Comparison of ENCODE assay signal across 8 mouse cellular contexts in the genomic region with DNA sequence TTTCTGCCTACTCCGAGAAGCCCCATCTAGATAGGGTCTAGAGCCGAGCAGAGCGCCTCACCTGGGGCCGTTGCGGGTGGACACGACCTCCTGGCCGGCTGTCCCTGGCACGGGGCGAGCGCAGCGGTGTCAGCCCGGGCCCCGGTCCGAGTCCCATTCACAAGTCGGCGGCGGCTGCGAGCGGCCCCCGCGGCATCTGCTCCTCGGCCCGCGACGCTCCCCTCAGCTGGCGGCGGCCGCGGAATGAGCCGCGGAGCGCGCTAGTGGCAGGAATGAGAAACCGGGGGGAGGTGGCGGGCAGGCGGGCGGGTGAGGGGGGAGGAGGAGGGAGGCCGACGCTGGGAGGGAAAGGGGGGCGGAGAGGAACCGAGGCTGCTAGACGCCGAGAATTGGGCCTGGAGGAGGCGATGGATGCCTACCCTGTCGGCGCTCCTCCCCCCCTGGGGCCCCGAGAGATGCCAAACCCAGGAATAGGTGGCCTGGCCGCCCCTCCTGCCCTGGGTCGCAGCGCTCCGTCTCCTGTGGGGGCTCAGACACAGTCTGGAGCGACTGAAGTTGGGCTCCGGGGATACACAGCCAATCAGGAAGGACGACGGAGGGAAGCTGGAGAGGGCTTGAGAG. TPM values are rescaled to one million over a fixed set of nuclear protein-coding genes. Genes with fewer than 3 reads are reported as not detected.
DNase-seq lines count a peak whose midpoint lies in the region; ATAC-seq and TF ChIP-seq lines count a peak whose summit lies in the region.

No protein-coding gene starts in this region.

- H3K9me3 ChIP-seq in limb, embryonic 10.5 days (replicated peaks) = no peaks in the 10 kb centered on the region
- no peaks in the 10 kb centered on the region for H3K9me3 ChIP-seq in midbrain, embryonic 14.5 days (ENCODE audit: control insufficient read depth, low read length)
- no peaks in the 10 kb centered on the region for H3K9me3 ChIP-seq in stomach, postnatal 0 days (ENCODE audit: control insufficient read depth, low read length)

- peak; percentile 65 for TF ChIP-seq CTCF in stomach, postnatal 0 days (IDR thresholded peaks at IDR 0.05; ENCODE audit: low read depth)
- TF ChIP-seq CTCF in thymus, adult 2 months (IDR thresholded peaks at IDR 0.05; ENCODE audit: borderline replicate concordance, control insufficient read depth, extremely low read depth, insufficient read depth, low read length, poor library complexity) = no peak

- H3K9ac ChIP-seq in midbrain, embryonic 14.5 days (replicated peaks; ENCODE audit: low read length) = peak overlapping the region; percentile 85
- H3K9ac ChIP-seq in stomach, postnatal 0 days (ENCODE audit: low read length) = peak overlapping the region; percentile 79

- TF ChIP-seq EP300 in stomach, postnatal 0 days (optimal IDR thresholded peaks at IDR 0.05) = no peak

- H3K36me3 ChIP-seq in limb, embryonic 10.5 days = no peaks in the 10 kb centered on the region
- H3K36me3 ChIP-seq in midbrain, embryonic 14.5 days (ENCODE audit: control insufficient read depth, insufficient read depth, low read length) = no peaks in the 10 kb centered on the region
- no peaks in the 10 kb centered on the region for H3K36me3 ChIP-seq in stomach, postnatal 0 days (ENCODE audit: control insufficient read depth, insufficient read depth, low read length)
- H3K36me3 ChIP-seq in thymus, adult 2 months (ENCODE audit: control insufficient read depth, insufficient read depth, low read length) = no peaks in the 10 kb centered on the region

- TF ChIP-seq POLR2A in thymus, adult 2 months (IDR thresholded peaks at IDR 0.05; ENCODE audit: control insufficient read depth, extremely low read depth, insufficient read depth, low read length, poor library complexity) = no peak

- H3K4me2 ChIP-seq in midbrain, embryonic 14.5 days (ENCODE audit: low read length) = peak overlapping the region; percentile 77
- H3K4me2 ChIP-seq in stomach, postnatal 0 days (replicated peaks; ENCODE audit: low read depth) = peak overlapping the region; percentile 53

- H3K27me3 ChIP-seq in limb, embryonic 10.5 days (ENCODE audit: low read depth, poor library complexity, severe bottlenecking) = no peaks in the 10 kb centered on the region
- peaks cover 17% of the 10 kb centered on the region for H3K27me3 ChIP-seq in midbrain, embryonic 14.5 days (ENCODE audit: control insufficient read depth, insufficient read depth, low read length)
- no peaks in the 10 kb centered on the region for H3K27me3 ChIP-seq in stomach, postnatal 0 days (ENCODE audit: control insufficient read depth, insufficient read depth, low read length)
- peaks cover 10% of the 10 kb centered on the region for H3K27me3 ChIP-seq in thymus, adult 2 months (ENCODE audit: control insufficient read depth, insufficient read depth, low read length)

- peak; percentile 59 for DNase-seq in ZHBTc4 (ENCODE audit: low read depth, low spot score)
- peak; percentile 83 for DNase-seq in embryo, embryonic 10.5 days (ENCODE audit: low spot score)
- peak; percentile 74 to 78 for DNase-seq in gastrocnemius, postnatal 4 days (ENCODE audit: low spot score in 2 of 2)
- peak; percentile 21 for DNase-seq in kidney, adult 18-20 months
- peak; percentile 90 for DNase-seq in limb, embryonic 10.5 days (ENCODE audit: low spot score)
- peak; percentile 89 for DNase-seq in midbrain, embryonic 14.5 days
- DNase-seq in stomach, postnatal 0 days (ENCODE audit: low spot score) = peak; percentile 70
- no peak for DNase-seq in thymus, adult 2 months

- peaks cover 35% of the 10 kb centered on the region for H3K4me1 ChIP-seq in limb, embryonic 10.5 days
- H3K4me1 ChIP-seq in midbrain, embryonic 14.5 days (ENCODE audit: control insufficient read depth, insufficient read depth, low read length) = peaks cover 17% of the 10 kb centered on the region; the same call in 1 of the 2 replicates
- H3K4me1 ChIP-seq in stomach, postnatal 0 days (replicated peaks; ENCODE audit: control insufficient read depth, insufficient read depth) = no peaks in the 10 kb centered on the region
- H3K4me1 ChIP-seq in thymus, adult 2 months (replicated peaks; ENCODE audit: control insufficient read depth, insufficient read depth, low read length) = no peaks in the 10 kb centered on the region

- peak; percentile 78 for ATAC-seq in midbrain, embryonic 14.5 days (ENCODE audit: low FRiP score, low TSS enrichment)
- peak; percentile 83 for ATAC-seq in stomach, postnatal 0 days (ENCODE audit: low FRiP score, low TSS enrichment)

- H3K27ac ChIP-seq in limb, embryonic 10.5 days = peak overlapping the region; percentile 98
- peak overlapping the region; percentile 92 for H3K27ac ChIP-seq in midbrain, embryonic 14.5 days (replicated peaks; ENCODE audit: low read depth, low read length)
- H3K27ac ChIP-seq in stomach, postnatal 0 days (replicated peaks) = peak overlapping the region; percentile 90
- H3K27ac ChIP-seq in thymus, adult 2 months (ENCODE audit: control insufficient read depth, insufficient read depth, low read length) = no peak overlapping the region

- WGBS in limb, embryonic 10.5 days = under 1% methylated on average over 53 of the region's 55 CpGs
- under 1% methylated on average over 50 of the region's 55 CpGs for WGBS in midbrain, embryonic 14.5 days
- WGBS in stomach, postnatal 0 days = 0% methylated on average over 41 of the region's 55 CpGs
- WGBS in thymus, adult 2 months = 5% methylated on average over 53 of the region's 55 CpGs

- H3K4me3 ChIP-seq in limb, embryonic 10.5 days = peak overlapping the region; percentile 74
- H3K4me3 ChIP-seq in midbrain, embryonic 14.5 days (replicated peaks; ENCODE audit: low read depth, low read length) = peak overlapping the region; percentile 79
- peak overlapping the region; percentile 69 for H3K4me3 ChIP-seq in stomach, postnatal 0 days (ENCODE audit: low read depth, low read length)
- no peak overlapping the region for H3K4me3 ChIP-seq in thymus, adult 2 months (ENCODE audit: control insufficient read depth, insufficient read depth, low read length)

RNA-seq across cellular contexts. Expression of a gene that starts 0.5 kb away (rescaled TPM):
- 10 to 100 TPM; 35.6 to 37.6 TPM for total RNA-seq in gastrocnemius, postnatal 4 days (2021)
- polyA plus RNA-seq in limb, embryonic 10.5 days (2016; fragmentation: Nextera tagmentation; extraction: Ambion mirVana) = 80.9 and 112 TPM in 2 replicates
- polyA plus RNA-seq in midbrain, embryonic 14.5 days (2014; fragmentation: Nextera tagmentation; extraction: Ambion mirVana) = 28.8 and 43.3 TPM in 2 replicates
- polyA plus RNA-seq in stomach, postnatal 0 days (2015; fragmentation: Nextera tagmentation; extraction: Ambion mirVana) = 26.4 and 27.5 TPM in 2 replicates
- polyA plus RNA-seq in thymus, adult 2 months (2012; rRNA removed) = 1.3 and 2.6 TPM in 2 replicates
